Mouse (Mus musculus) monocyte, adult 2 months (primary cell): ENCODE results near the gene Magi3.

ENCODE experiments used
- DNase-seq, 2 experiments: peaks; one replicate each; pipeline ENCODE4 v3.0.0; 2022; ENCODE audit warnings: low spot score in 2 of 2, low read depth in 1 of 2

Gene Magi3

GRCm38 (mm10) chr3:104218926-104219325, 1.2 kb downstream of the Magi3 start:
- DNase-seq = no peak

- no peak for DNase-seq
These were observed 30.4 kb downstream of the Magi3 start for GRCm38 (mm10) chr3:104189823-104190222.

- DNase-seq = no peak
These were observed 30.9 kb downstream of the Magi3 start for GRCm38 (mm10) chr3:104189234-104189633.

DNA sequence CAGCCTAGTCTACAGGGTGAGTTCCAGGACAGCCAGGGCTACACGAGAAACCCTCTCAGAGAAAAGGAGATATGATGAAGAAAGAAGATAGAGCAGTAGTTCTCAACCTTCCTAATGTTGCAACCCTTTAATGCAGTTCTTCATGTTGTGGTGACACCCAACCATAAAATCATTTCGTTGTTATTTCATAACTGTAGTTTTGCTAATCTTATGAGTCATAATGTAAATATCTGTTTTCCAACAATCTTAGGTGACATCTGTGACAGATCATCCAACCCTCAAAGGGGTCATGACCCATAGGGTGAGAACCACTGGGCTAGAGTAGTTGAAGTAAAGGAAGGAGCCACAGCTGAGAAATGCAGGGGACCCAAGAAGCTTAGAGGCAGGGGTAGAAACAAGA, 35.9 kb downstream of the Magi3 start:
- no peak for DNase-seq

DNA sequence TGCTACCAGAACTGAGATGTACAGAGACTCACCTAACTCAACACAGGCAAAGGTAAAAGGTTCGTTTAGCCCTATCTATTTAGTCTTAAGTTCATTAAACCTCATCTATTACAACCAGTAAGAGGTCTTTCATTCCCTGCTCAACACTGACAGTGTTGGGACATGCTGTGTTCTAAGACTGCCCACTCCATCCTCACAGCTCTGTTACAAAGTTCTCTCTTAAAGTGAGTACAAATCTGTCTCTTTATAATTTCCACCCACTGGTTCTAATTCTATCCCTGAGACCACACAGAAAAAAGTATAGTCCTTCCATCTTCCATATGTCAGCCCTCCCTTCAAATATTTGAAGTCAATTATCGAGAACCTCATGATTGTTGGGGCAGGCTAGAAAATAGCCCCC, 36.5 kb downstream of the Magi3 start:
- DNase-seq = no peak

- no peak for DNase-seq
These were observed 37.5 kb downstream of the Magi3 start for GRCm38 (mm10) chr3:104182711-104183110.

GRCm38 (mm10) chr3:104161347-104161746, 58.8 kb downstream of the Magi3 start:
- DNase-seq = no peak

DNA sequence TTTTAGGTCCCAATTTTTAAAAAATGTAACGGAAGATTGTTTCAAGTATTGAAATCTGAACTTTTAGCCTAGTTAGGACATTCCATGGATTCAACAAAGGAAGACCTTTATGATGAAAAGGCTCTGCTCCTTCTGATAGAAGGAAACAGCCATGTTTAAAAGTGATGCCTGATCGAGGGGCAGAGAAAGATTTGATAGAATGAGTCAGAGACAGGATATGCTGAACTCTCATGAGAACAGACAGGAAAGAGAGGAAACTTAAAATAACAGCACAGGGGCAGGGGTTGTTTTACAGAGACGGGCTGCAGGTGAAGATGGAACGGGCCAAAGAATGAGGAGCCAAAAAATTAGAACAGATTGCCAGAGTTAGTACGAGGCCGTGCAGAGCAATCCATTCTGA, 59.6 kb downstream of the Magi3 start:
- DNase-seq = no peak

GRCm38 (mm10) chr3:104150146-104150545, 70.0 kb downstream of the Magi3 start:
- DNase-seq = no peak

- DNase-seq = no peak
These were observed 77.8 kb downstream of the Magi3 start for GRCm38 (mm10) chr3:104142376-104142775.

DNA sequence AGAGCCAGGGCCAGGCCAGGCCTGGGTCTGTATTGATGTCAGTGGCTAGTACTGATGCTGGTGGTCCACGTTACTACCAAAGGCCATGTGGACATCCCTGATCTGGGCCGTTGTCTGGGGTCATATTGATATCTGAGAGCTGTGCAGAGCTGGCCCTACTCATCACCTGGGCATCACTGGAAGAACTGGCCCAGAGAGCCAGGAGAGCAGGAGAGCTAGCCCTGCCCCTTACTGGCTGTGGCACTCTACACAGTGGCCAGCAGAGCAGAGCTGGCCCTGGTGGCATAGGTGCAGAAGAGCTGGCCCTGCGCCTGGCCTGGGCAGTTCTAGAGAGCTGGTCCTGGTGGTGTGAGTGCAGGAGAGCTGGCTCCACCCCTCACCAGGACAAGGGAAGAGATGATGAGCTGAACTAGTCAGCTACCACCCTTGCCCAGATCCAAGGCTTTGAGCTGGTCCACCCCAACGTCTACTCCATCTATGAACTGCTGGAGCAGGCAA, 81.2 kb downstream of the Magi3 start:
- DNase-seq = no peak

- DNase-seq = no peak
These were observed 94.5 kb downstream of the Magi3 start for GRCm38 (mm10) chr3:104125628-104126027.

DNA sequence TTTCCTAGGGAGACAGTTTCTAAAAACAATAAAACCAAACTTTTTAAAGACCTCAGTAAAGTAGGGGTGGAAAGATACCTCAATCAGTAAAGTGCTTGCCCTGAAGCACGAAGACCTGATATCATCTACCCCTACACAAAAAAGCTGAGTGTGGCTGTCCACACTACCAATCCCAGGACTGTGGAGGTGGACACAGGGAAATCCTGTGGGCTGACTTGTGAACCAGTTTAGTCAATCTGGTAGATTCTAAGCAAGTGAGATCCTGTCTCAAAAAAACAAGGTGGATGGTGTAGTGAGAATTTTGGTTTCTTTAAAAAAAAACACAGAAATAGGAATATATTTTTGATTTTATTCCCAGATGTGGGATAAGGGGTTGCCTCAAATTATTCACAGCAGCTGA, 96.3 kb downstream of the Magi3 start:
- DNase-seq = no peak

DNA sequence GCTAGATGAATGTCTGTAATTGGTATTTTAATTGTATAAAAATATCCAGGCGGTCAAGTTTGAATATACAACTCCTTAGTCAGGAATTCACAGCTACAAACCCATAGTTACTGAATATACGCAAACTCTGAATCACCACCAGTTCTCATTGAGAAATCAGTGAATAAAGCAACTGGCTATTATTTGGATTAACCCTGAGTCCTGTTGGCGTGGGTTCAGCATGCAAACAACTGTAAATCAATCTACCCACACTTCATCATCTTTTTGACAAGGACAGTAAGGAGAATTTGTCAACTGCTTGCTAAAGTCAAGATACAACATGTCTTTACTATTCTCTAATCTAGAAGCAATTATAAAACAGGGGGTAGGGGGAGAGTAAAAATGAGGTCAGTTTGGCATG, 110.7 kb downstream of the Magi3 start:
- DNase-seq = no peak

DNA sequence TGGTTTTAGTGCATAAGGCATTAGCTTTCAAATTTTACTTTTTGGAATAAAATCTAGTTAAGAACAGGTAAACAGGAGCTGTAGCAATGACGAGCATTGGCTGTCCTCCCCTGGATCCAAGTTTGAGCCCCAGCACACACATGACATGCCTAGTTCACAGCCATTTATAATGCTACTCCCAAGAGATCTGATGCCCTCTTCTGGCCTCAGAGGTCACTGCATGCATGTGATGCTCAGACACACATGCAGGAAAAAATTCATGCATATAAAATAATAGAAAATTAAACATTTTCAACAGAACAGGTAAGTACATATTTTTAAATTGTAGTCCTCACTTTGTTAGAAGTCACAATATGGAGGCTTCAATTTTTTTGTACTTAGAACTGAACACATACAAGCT, 115.2 kb downstream of the Magi3 start:
- peak in 1 of 2 experiments; percentile 3 for DNase-seq

DNA sequence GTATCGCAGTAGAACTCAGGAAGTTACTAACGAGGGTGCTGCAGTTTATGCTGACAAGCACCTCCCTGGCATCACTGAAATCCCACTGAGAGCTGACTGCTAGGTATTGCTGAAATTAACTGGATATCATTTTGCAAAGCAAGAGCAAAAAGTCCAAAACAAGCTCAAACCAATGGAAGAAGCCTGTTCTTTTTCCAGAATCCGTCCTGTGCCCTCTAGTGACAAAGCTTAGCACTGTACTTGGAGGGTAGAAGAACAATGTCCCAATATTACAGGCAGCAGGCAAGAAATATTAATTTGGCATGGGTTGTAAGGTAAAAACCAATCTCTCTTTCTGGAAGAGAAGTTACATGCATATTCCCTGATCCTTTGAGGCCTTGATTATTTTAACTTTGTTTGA, 118.5 kb downstream of the Magi3 start:
- no peak for DNase-seq

DNA sequence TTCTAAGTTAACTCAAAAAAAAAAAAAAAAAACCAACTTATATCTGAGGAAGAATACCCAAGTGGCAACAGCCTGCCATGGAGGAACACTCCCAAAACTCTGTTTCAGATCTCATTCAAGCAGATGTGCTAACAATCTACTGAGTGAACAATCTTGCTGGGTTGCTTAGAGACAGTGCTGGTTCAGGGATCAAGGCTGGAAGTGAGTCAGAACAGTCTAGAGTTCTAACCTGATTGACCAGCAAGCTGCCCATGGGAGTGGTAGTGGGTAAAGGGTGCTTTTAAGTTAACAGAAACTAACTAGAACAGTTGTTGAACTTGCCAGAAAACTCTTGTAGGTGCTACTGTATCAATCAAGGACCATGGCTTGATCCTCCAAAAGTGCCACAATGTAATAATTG, 118.9 kb downstream of the Magi3 start:
- DNase-seq = no peak

DNA sequence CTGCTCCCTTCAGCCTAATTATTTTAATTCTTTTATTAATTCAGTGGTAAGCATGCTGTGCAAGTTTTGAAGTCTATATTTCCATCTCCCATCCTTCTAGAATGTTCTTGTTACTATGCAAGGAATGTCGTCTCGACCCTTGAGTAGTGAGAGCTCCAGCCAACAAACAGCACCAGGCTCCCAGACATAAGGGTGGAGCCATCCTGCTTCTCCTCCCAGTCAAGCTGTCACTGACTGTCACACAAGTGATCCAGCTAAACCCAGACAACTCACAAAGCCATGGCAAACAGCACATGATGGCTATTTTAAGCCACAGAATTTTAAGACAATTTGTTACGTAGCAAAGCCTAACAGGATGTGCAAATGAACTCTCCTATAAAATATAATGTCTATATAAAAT, 124.2 kb downstream of the Magi3 start:
- no peak for DNase-seq

- DNase-seq = no peak
These were observed 125.5 kb downstream of the Magi3 start for GRCm38 (mm10) chr3:104094646-104095045.

GRCm38 (mm10) chr3:104092759-104093158, 127.4 kb downstream of the Magi3 start:
- DNase-seq = no peak

DNA sequence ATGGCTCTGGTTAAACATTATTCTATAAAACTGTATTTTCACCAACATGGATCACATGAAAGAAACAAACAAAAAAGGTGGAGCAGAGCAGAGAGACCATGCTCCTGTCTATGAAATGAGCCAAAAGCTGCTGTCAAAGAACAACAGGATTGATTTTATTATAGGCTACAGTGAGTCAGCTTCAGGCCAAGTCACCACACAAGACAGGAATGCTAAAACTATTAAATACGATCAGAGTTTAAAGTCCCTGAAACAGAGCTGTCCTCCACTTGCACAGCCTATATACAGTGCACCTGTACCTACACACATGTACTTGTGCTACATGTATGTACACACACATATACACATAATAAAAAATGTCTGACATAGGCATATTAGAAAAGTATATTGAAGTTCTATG, 138.1 kb downstream of the Magi3 start:
- no peak for DNase-seq

GRCm38 (mm10) chr3:104078725-104079124, 141.4 kb downstream of the Magi3 start:
- DNase-seq = no peak

- no peak for DNase-seq
These were observed 150.8 kb downstream of the Magi3 start for GRCm38 (mm10) chr3:104069395-104069794.
